In genomic region chr6:13298171-13298570, GRCm38 (mm10) we compare ENCODE assay signal across 31 mouse cellular contexts.
"Had no signal": no experiment of that assay in that cellular context is flagged by ENCODE, and none has a peak within 500 bp of the region (broad histone marks: within the 10 kb centered on the region; RNA-seq: fewer than 3 reads in every experiment).

No protein-coding gene starts in this region.

- H3K27me3 ChIP-seq: limb, embryonic 12.5 days; limb, embryonic 13.5 days; limb, embryonic 15.5 days; liver, embryonic 12.5 days; liver, embryonic 13.5 days; liver, embryonic 15.5 days; lung, embryonic 15.5 days; megakaryocyte, embryonic 14.5 days; midbrain, embryonic 12.5 days; midbrain, embryonic 13.5 days; midbrain, embryonic 15.5 days; neural tube, embryonic 12.5 days; neural tube, embryonic 13.5 days had no signal

- H3K36me3 ChIP-seq: limb, embryonic 10.5 days; limb, embryonic 12.5 days; limb, embryonic 13.5 days; limb, embryonic 15.5 days; liver, embryonic 12.5 days; liver, embryonic 13.5 days; liver, embryonic 15.5 days; lung, embryonic 15.5 days; midbrain, embryonic 10.5 days; midbrain, embryonic 12.5 days; midbrain, embryonic 13.5 days; midbrain, embryonic 15.5 days; neural tube, embryonic 12.5 days; neural tube, embryonic 13.5 days had no signal

- H3K4me1 ChIP-seq: limb, embryonic 10.5 days; limb, embryonic 12.5 days; limb, embryonic 13.5 days; limb, embryonic 15.5 days; liver, embryonic 12.5 days; liver, embryonic 13.5 days; liver, embryonic 15.5 days; lung, embryonic 15.5 days; megakaryocyte, embryonic 14.5 days; midbrain, embryonic 10.5 days; midbrain, embryonic 12.5 days; midbrain, embryonic 13.5 days; neural tube, embryonic 12.5 days; neural tube, embryonic 13.5 days had no signal

- H3K9me3 ChIP-seq: limb, embryonic 10.5 days; limb, embryonic 12.5 days; limb, embryonic 13.5 days; limb, embryonic 15.5 days; liver, embryonic 12.5 days; liver, embryonic 13.5 days; liver, embryonic 15.5 days; lung, embryonic 15.5 days; midbrain, embryonic 10.5 days; midbrain, embryonic 12.5 days; midbrain, embryonic 13.5 days; midbrain, embryonic 15.5 days; neural tube, embryonic 12.5 days; neural tube, embryonic 13.5 days had no signal

- H3K4me3 ChIP-seq: limb, embryonic 10.5 days; limb, embryonic 12.5 days; limb, embryonic 13.5 days; limb, embryonic 15.5 days; liver, embryonic 12.5 days; liver, embryonic 13.5 days; liver, embryonic 15.5 days; lung, embryonic 15.5 days; megakaryocyte, embryonic 14.5 days; midbrain, embryonic 10.5 days; midbrain, embryonic 12.5 days; midbrain, embryonic 13.5 days; midbrain, embryonic 15.5 days; myocyte; neural tube, embryonic 12.5 days; neural tube, embryonic 13.5 days had no signal

- H3K27ac ChIP-seq: limb, embryonic 10.5 days; limb, embryonic 12.5 days; limb, embryonic 13.5 days; limb, embryonic 15.5 days; liver, embryonic 12.5 days; liver, embryonic 13.5 days; liver, embryonic 14.5 days; liver, embryonic 15.5 days; lung, embryonic 15.5 days; macrophage; midbrain, embryonic 10.5 days; midbrain, embryonic 12.5 days; midbrain, embryonic 13.5 days; neural tube, embryonic 12.5 days had no signal

- H3K4me2 ChIP-seq: limb, embryonic 12.5 days; limb, embryonic 13.5 days; limb, embryonic 15.5 days; liver, embryonic 11.5 days; liver, embryonic 12.5 days; liver, embryonic 13.5 days; liver, embryonic 15.5 days; lung, embryonic 14.5 days; lung, embryonic 15.5 days; midbrain, embryonic 11.5 days; midbrain, embryonic 12.5 days; midbrain, embryonic 13.5 days; midbrain, embryonic 15.5 days; neural tube, embryonic 12.5 days; neural tube, embryonic 13.5 days had no signal

- DNase-seq: liver; liver, embryonic 13.5 days; liver, postnatal 0 days; lung, adult 18-20 months; lung, adult 2 months; lung, embryonic 14.5 days; lung, postnatal 10 days; lung, postnatal 14 days; lung, postnatal 36 days; lung, postnatal 4 days; midbrain, embryonic 14.5 days had no signal

- ATAC-seq: liver, embryonic 12.5 days; liver, postnatal 0 days; lung, postnatal 0 days had no signal

- H3K9ac ChIP-seq: limb, embryonic 12.5 days; limb, embryonic 13.5 days; limb, embryonic 15.5 days; liver, embryonic 12.5 days; liver, embryonic 13.5 days; liver, embryonic 14.5 days; liver, embryonic 15.5 days; liver, postnatal 0 days; lung, embryonic 14.5 days; lung, embryonic 15.5 days; midbrain, embryonic 12.5 days; midbrain, embryonic 13.5 days; midbrain, embryonic 15.5 days; neural tube, embryonic 12.5 days; neural tube, embryonic 13.5 days had no signal
